Mouse (Mus musculus): ENCODE results near the gene Snrpa1. TPM values are rescaled to one million over a fixed set of nuclear protein-coding genes. Genes with fewer than 3 reads are reported as not detected.

Gene Snrpa1
- polyA plus RNA-seq, 1 experiment from 2014 or later: 143 TPM

GRCm38 (mm10) chr7:66118046-66118445 is 59.2 kb downstream of the Snrpa1 start:
- H3K4me1 ChIP-seq (ENCODE audit: control insufficient read depth, insufficient read depth, low read length): peaks cover 38% of the 10 kb centered on the region
- no peak overlapping the region for H3K4me2 ChIP-seq (ENCODE audit: low read depth, low read length)
- no peaks in the 10 kb centered on the region for H3K9me3 ChIP-seq (replicated peaks; ENCODE audit: control insufficient read depth, low read length)
- WGBS: 88% methylated on average over 3 of the region's 3 CpGs
- ATAC-seq (ENCODE audit: insufficient read depth, low FRiP score): no peak
- H3K4me3 ChIP-seq (replicated peaks; ENCODE audit: low read length): no peak overlapping the region
- H3K9ac ChIP-seq (ENCODE audit: low read length): no peak overlapping the region
- no peaks in the 10 kb centered on the region for H3K36me3 ChIP-seq (ENCODE audit: control insufficient read depth, insufficient read depth, low read length)
- no peak overlapping the region for H3K27ac ChIP-seq (ENCODE audit: low read length)
- no peaks in the 10 kb centered on the region for H3K27me3 ChIP-seq (ENCODE audit: control insufficient read depth, insufficient read depth, low read length)

GRCm38 (mm10) chr7:66118796-66119195 is 60.0 kb downstream of the Snrpa1 start:
- Histone ChIP-seq H3K9ac (ENCODE audit: low read length) (no peak overlapping the region), H3K36me3 (ENCODE audit: control insufficient read depth, insufficient read depth, low read length) (no peaks in the 10 kb centered on the region), H3K4me2 (ENCODE audit: low read depth, low read length) (no peak overlapping the region), H3K4me3 (replicated peaks; ENCODE audit: low read length) (no peak overlapping the region), H3K27ac (ENCODE audit: low read length) (no peak overlapping the region), H3K4me1 (ENCODE audit: control insufficient read depth, insufficient read depth, low read length) (peaks cover 31% of the 10 kb centered on the region), H3K9me3 (replicated peaks; ENCODE audit: control insufficient read depth, low read length) (no peaks in the 10 kb centered on the region), H3K27me3 (ENCODE audit: control insufficient read depth, insufficient read depth, low read length) (no peaks in the 10 kb centered on the region)
- no peak for ATAC-seq (ENCODE audit: insufficient read depth, low FRiP score)
- WGBS: 78% methylated on average over 7 of the region's 7 CpGs

GRCm38 (mm10) chr7:66120139-66120538 is 61.3 kb downstream of the Snrpa1 start:
- H3K4me1 ChIP-seq (ENCODE audit: control insufficient read depth, insufficient read depth, low read length): peaks cover 29% of the 10 kb centered on the region
- WGBS: 62% methylated on average over 1 of the region's 1 CpGs
- no peak overlapping the region for H3K9ac ChIP-seq (ENCODE audit: low read length)

GRCm38 (mm10) chr7:66120702-66121396 is 62.0 kb downstream of the Snrpa1 start:
- Histone ChIP-seq H3K9ac (ENCODE audit: low read length) (no peak overlapping the region), H3K4me1 (ENCODE audit: control insufficient read depth, insufficient read depth, low read length) (peaks cover 22% of the 10 kb centered on the region), H3K4me2 (ENCODE audit: low read depth, low read length) (no peak overlapping the region), H3K27me3 (ENCODE audit: control insufficient read depth, insufficient read depth, low read length) (no peaks in the 10 kb centered on the region), H3K9me3 (replicated peaks; ENCODE audit: control insufficient read depth, low read length) (no peaks in the 10 kb centered on the region), H3K27ac (ENCODE audit: low read length) (no peak overlapping the region), H3K36me3 (ENCODE audit: control insufficient read depth, insufficient read depth, low read length) (peaks cover 4% of the 10 kb centered on the region; the same call in 1 of the 2 replicates), H3K4me3 (replicated peaks; ENCODE audit: low read length) (no peak overlapping the region)
- ATAC-seq (ENCODE audit: insufficient read depth, low FRiP score): no peak
- 70% methylated on average over 7 of the region's 7 CpGs for WGBS

More at GRCm38 (mm10) chr7:66120139-66120538, 61.3 kb downstream of the Snrpa1 start:
- H3K36me3 ChIP-seq (ENCODE audit: control insufficient read depth, insufficient read depth, low read length): no peaks in the 10 kb centered on the region
- H3K4me2 ChIP-seq (ENCODE audit: low read depth, low read length): no peak overlapping the region
- H3K27ac ChIP-seq (ENCODE audit: low read length): no peak overlapping the region
- H3K27me3 ChIP-seq (ENCODE audit: control insufficient read depth, insufficient read depth, low read length): no peaks in the 10 kb centered on the region
- no peak for ATAC-seq (ENCODE audit: insufficient read depth, low FRiP score)
- H3K4me3 ChIP-seq (replicated peaks; ENCODE audit: low read length): no peak overlapping the region
- no peaks in the 10 kb centered on the region for H3K9me3 ChIP-seq (replicated peaks; ENCODE audit: control insufficient read depth, low read length)

Other genes starting within 250 kb of the Snrpa1 start
- gene Pcsk6, start 197.3 kb upstream of the Snrpa1 start, polyA plus RNA-seq (2015; fragmentation: Nextera tagmentation; extraction: Ambion mirVana): 3.7 and 4.3 TPM in 2 replicates
- gene Gm45213, start 15.4 kb upstream of the Snrpa1 start, polyA plus RNA-seq (2015; fragmentation: Nextera tagmentation; extraction: Ambion mirVana): not detected in 2 replicates
- gene Selenos, start 20.6 kb downstream of the Snrpa1 start, polyA plus RNA-seq (2015; fragmentation: Nextera tagmentation; extraction: Ambion mirVana): 135 and 136 TPM in 2 replicates
- gene Chsy1, start 50.5 kb downstream of the Snrpa1 start, polyA plus RNA-seq (2015; fragmentation: Nextera tagmentation; extraction: Ambion mirVana): 10.2 and 12.1 TPM in 2 replicates

Measured in stomach, embryonic 16.5 days (tissue).